Mouse (Mus musculus) forebrain, embryonic 10.5 days (tissue): ENCODE measurements around the gene Ccdc169. TPM values are rescaled to one million over a fixed set of nuclear protein-coding genes. Genes with fewer than 3 reads are reported as not detected.
"Not testable (repeated sequence)": the region's sequence is repeated elsewhere in the genome, so short reads cannot be mapped to it uniquely, and the experiment has no call there.

Source experiments
- DNase-seq: peaks from one replicate; pipeline ENCODE4 v3.0.0-alpha.2; 2017; ENCODE audit warnings: low spot score; ENCODE audit errors: extremely low spot score
- H3K27ac ChIP-seq: fragments of 300-500 bp; sonication (generic); 2 replicates; pipeline ENCODE4 v1.5.1; 2016; ENCODE audit warnings: mild to moderate bottlenecking
- H3K27me3 ChIP-seq: fragments of 300-500 bp; sonication (generic); 2 replicates; pipeline ENCODE4 v1.6.1; 2016; ENCODE audit warnings: mild to moderate bottlenecking; ENCODE audit not compliant: poor library complexity, severe bottlenecking
- H3K36me3 ChIP-seq: fragments of 300-500 bp; sonication (generic); replicated peaks from 2 replicates; pipeline ENCODE4 v1.6.1; 2016; ENCODE audit warnings: mild to moderate bottlenecking, moderate library complexity
- H3K4me1 ChIP-seq: fragments of 300-500 bp; sonication (generic); 2 replicates; pipeline ENCODE4 v1.6.1; 2016
- H3K4me3 ChIP-seq: fragments of 300-500 bp; sonication (generic); 2 replicates; pipeline ENCODE4 v1.5.1; 2016; ENCODE audit warnings: mild to moderate bottlenecking, moderate library complexity
- H3K9me3 ChIP-seq: fragments of 300-500 bp; sonication (generic); 2 replicates; pipeline ENCODE4 v1.6.1; 2016; ENCODE audit warnings: mild to moderate bottlenecking, moderate library complexity
- WGBS: fragments of 180-500 bp; shearing (Covaris S2); methylation state at CpG from one replicate; pipeline ENCODE4 v1.1.7; 2016; 5-methylcytosine and 5-hydroxymethylcytosine counted together
- polyA plus RNA-seq: library from polyadenylated mRNA; unstranded; fragments of >200 nt; fragmentation: Nextera tagmentation; extraction: Ambion mirVana; gene quantifications from 2 replicates; pipeline ENCODE4 v1.2.1, GENCODE M21; 2016

Ccdc169 gene
- polyA plus RNA-seq, 1 experiment from 2014 or later = not detected

- no peak for DNase-seq
- H3K9me3 ChIP-seq = no peaks in the 10 kb centered on the region
- no peaks in the 10 kb centered on the region for H3K27me3 ChIP-seq
- no peaks in the 10 kb centered on the region for H3K36me3 ChIP-seq
- H3K4me1 ChIP-seq = no peaks in the 10 kb centered on the region
- H3K27ac ChIP-seq = no peak overlapping the region
- WGBS = 75% methylated on average over 3 of the region's 3 CpGs
- no peak overlapping the region for H3K4me3 ChIP-seq
Measured at GRCm38 (mm10) chr3:55172478-55172877, 35.3 kb downstream of the Ccdc169 start.

- no peak for DNase-seq
- 79% methylated on average over 6 of the region's 6 CpGs for WGBS
- no peak overlapping the region for H3K4me3 ChIP-seq
- no peak overlapping the region for H3K27ac ChIP-seq
- H3K27me3 ChIP-seq = no peaks in the 10 kb centered on the region
- H3K9me3 ChIP-seq = peaks cover 6% of the 10 kb centered on the region
- 0 out of 2 replicates have a peak, but pooled peaks cover 4% of the 10 kb centered on the region for H3K36me3 ChIP-seq
- H3K4me1 ChIP-seq = peaks cover 12% of the 10 kb centered on the region
Measured at GRCm38 (mm10) chr3:55177271-55177670, 40.1 kb downstream of the Ccdc169 start.

DNA sequence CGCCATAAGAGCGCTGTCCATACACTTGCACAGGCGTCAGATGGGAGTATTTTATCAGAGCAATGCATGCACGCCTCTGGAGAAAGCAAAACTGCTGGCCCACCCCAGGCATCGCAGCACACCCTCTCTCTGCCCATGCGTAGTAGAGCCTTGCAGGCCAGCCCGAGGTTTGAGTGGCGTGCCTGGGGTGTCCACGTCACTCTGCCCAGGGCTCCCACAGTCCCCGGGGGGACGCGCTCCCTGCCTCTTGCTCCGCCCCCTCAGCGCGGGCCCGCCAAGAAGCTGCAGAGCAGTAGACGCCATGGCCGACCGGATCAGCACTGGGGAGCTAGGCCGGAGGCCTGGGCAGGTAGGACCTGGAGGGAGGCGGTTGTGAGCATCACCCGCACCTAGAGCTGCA is 44.6 kb downstream of the Ccdc169 start, which contains the start of gene Sohlh2:
Gene Sohlh2, plus strand, starts transcription at position 263 of the 400 bp plus-strand sequence.
- Histone ChIP-seq H3K4me3 (no peak within 1 kb of the TSS), H3K4me1 (peaks cover 12% of the 10 kb centered on the region), H3K27me3 (no peaks in the 10 kb centered on the region), H3K36me3 (0 out of 2 replicates have a peak, but pooled peaks cover 4% of the 10 kb centered on the region), H3K27ac (no peak within 1 kb of the TSS), H3K9me3 (peaks cover 10% of the 10 kb centered on the region)
- no peak for DNase-seq
- 94% methylated on average over 22 of the region's 22 CpGs for WGBS

- Histone ChIP-seq H3K9me3 (no peaks in the 10 kb centered on the region), H3K4me3 (no peak overlapping the region), H3K27ac (no peak overlapping the region), H3K4me1 (no peaks in the 10 kb centered on the region), H3K36me3 (no peaks in the 10 kb centered on the region), H3K27me3 (no peaks in the 10 kb centered on the region)
- no peak for DNase-seq
- 95% methylated on average over 4 of the region's 4 CpGs for WGBS
Measured at GRCm38 (mm10) chr3:55191668-55192067, 54.5 kb downstream of the Ccdc169 start.

DNA sequence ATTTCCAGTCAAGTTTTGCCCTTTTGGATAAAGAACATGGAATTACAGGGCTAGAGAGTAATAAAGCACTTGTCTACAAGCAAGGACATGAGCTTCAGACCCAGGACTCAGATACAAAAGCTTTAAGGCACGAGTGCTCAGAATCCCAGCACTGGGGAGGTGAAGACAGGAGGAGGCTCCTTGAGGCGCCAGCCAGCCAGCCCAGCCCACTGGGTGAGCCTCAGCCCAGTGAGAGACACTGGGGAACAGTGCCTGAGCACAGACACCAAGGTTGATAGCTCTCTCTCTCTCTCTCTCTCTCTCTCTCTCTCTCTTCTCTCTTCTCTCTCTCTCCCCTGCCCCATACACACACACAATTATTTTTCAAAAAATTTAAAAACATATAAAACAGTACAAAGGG is 56.2 kb downstream of the Ccdc169 start:
- H3K4me3 ChIP-seq = no peak overlapping the region
- no peak overlapping the region for H3K27ac ChIP-seq
- no peaks in the 10 kb centered on the region for H3K9me3 ChIP-seq
- DNase-seq = no peak
- 61% methylated on average over 2 of the region's 2 CpGs for WGBS
- H3K27me3 ChIP-seq = no peaks in the 10 kb centered on the region
- H3K4me1 ChIP-seq = no peaks in the 10 kb centered on the region
- H3K36me3 ChIP-seq = no peaks in the 10 kb centered on the region

- no peaks in the 10 kb centered on the region for H3K9me3 ChIP-seq
- H3K4me3 ChIP-seq = no peak overlapping the region
- H3K27ac ChIP-seq = no peak overlapping the region
- 83% methylated on average over 8 of the region's 8 CpGs for WGBS
- no peaks in the 10 kb centered on the region for H3K36me3 ChIP-seq
- H3K4me1 ChIP-seq = no peaks in the 10 kb centered on the region
- no peaks in the 10 kb centered on the region for H3K27me3 ChIP-seq
- no peak for DNase-seq
Measured at GRCm38 (mm10) chr3:55194792-55195191, 57.7 kb downstream of the Ccdc169 start.

GRCm38 (mm10) chr3:55195581-55196327 is 58.6 kb downstream of the Ccdc169 start:
- DNase-seq = no peak
- Histone ChIP-seq H3K4me1 (no peaks in the 10 kb centered on the region), H3K27me3 (no peaks in the 10 kb centered on the region), H3K9me3 (no peaks in the 10 kb centered on the region), H3K36me3 (no peaks in the 10 kb centered on the region), H3K27ac (no peak overlapping the region), H3K4me3 (no peak overlapping the region)
- 92% methylated on average over 5 of the region's 5 CpGs for WGBS

- no peaks in the 10 kb centered on the region for H3K9me3 ChIP-seq
- H3K27me3 ChIP-seq = no peaks in the 10 kb centered on the region
- H3K4me1 ChIP-seq = no peaks in the 10 kb centered on the region
- 92% methylated on average over 2 of the region's 2 CpGs for WGBS
- no peak for DNase-seq
- H3K36me3 ChIP-seq = no peaks in the 10 kb centered on the region
- no peak overlapping the region for H3K4me3 ChIP-seq
- no peak overlapping the region for H3K27ac ChIP-seq
Measured at GRCm38 (mm10) chr3:55196328-55196710, 59.2 kb downstream of the Ccdc169 start.

- not testable (repeated sequence) for H3K36me3 ChIP-seq, DNase-seq
- WGBS = 92% methylated on average over 11 of the region's 11 CpGs
Measured at GRCm38 (mm10) chr3:55203621-55204020, 66.5 kb downstream of the Ccdc169 start.

GRCm38 (mm10) chr3:55206413-55206812 is 69.3 kb downstream of the Ccdc169 start:
- H3K36me3 ChIP-seq = no peaks in the 10 kb centered on the region
- H3K4me3 ChIP-seq = no peak overlapping the region
- 98% methylated on average over 2 of the region's 2 CpGs for WGBS
- H3K4me1 ChIP-seq = peaks cover 7% of the 10 kb centered on the region; the same call in 1 of the 2 replicates
- H3K27ac ChIP-seq = no peak overlapping the region
- no peak for DNase-seq
- no peaks in the 10 kb centered on the region for H3K9me3 ChIP-seq
- no peaks in the 10 kb centered on the region for H3K27me3 ChIP-seq

More at GRCm38 (mm10) chr3:55203621-55204020, 66.5 kb downstream of the Ccdc169 start:
- not testable (repeated sequence) for H3K4me3 ChIP-seq, H3K9me3 ChIP-seq, H3K27ac ChIP-seq, H3K4me1 ChIP-seq, H3K27me3 ChIP-seq

DNA sequence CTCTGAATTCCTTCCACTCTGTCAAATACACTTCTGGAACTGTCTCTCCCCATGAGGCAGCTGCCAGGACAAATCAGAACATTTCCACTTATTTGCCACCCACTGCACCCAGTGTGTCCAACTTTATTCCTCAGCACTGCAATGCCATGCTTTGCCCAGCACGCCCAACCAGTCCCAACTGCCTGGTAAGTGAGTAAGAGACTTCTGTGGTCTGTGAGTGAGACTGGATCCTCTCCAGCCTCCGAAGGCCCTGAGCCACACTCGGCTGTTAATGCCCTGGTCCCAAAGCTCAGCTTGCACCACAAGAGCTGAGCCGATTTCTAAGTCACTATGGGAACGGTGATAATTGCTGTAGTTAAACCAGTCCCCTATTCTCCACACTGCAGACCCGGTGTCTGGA is 70.5 kb downstream of the Ccdc169 start:
- no peak for DNase-seq
- H3K9me3 ChIP-seq = no peaks in the 10 kb centered on the region
- WGBS = 70% methylated on average over 6 of the region's 6 CpGs
- no peak overlapping the region for H3K27ac ChIP-seq
- H3K4me1 ChIP-seq = peaks cover 15% of the 10 kb centered on the region
- H3K4me3 ChIP-seq = no peak overlapping the region
- H3K27me3 ChIP-seq = no peaks in the 10 kb centered on the region
- H3K36me3 ChIP-seq = no peaks in the 10 kb centered on the region

- H3K36me3 ChIP-seq = no peaks in the 10 kb centered on the region
- no peak overlapping the region for H3K27ac ChIP-seq
- WGBS = 37% methylated on average over 2 of the region's 2 CpGs
- no peak overlapping the region for H3K4me3 ChIP-seq
- peaks cover 26% of the 10 kb centered on the region for H3K4me1 ChIP-seq
- H3K9me3 ChIP-seq = no peaks in the 10 kb centered on the region
- DNase-seq = no peak
- H3K27me3 ChIP-seq = no peaks in the 10 kb centered on the region
Measured at GRCm38 (mm10) chr3:55212254-55212653, 75.1 kb downstream of the Ccdc169 start.

DNA sequence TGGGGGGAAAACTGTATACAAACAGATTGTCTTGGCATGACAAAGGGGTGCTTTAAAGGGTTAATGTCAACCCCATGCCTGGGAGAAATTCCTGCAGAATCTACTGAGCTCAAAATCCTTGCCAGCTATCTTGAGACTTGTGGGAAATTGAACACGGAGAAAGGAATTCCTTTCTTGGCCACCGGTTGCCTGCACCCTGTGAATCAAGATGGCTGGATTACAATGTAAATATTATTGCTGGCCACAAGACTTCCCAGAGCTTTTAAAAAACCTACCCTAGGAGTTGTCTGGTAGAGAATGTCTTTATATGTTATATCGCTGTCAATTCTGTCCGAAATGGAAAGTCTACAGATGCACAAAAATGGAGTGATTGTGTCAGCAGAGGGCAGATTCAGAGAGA is 76.6 kb downstream of the Ccdc169 start:
- Histone ChIP-seq H3K27ac (no peak overlapping the region), H3K27me3 (no peaks in the 10 kb centered on the region), H3K4me3 (no peak overlapping the region), H3K9me3 (no peaks in the 10 kb centered on the region), H3K4me1 (peaks cover 22% of the 10 kb centered on the region), H3K36me3 (no peaks in the 10 kb centered on the region)
- 65% methylated on average over 4 of the region's 4 CpGs for WGBS
- no peak for DNase-seq
